Mouse (Mus musculus) kidney, postnatal 25 days (tissue): ENCODE results near the gene Arih1.

Source experiments
- DNase-seq, 2 experiments: peaks; one replicate each; pipeline ENCODE4 v3.0.0; 2021; ENCODE audit warnings: mixed read lengths in 2 of 2

Gene Arih1

DNA sequence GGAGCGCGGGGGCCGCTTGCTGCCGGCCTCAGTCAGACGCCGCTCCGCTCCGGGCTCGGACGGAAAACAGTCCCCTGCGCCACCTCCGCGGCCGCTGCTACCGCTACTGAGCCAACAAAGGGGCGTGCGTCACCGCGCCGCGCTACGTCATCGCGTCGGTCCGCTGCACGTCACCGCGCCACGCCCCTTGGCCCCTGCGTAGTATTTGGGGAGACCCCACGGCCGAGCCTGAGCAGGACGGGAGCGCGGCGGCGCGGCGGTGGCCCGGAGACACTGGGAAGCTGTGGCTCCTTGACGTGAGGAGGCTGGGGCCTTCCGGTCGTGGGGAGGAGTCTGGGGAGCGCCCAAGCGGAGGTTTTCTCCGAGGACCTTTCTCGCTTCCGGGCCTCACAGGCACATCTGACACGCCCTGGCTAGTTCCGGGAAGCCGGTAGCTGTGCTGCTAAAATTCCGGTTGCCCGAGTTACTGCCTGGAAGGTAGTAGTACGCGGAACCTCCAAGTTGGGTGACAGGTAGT lies at the start of gene Arih1:
Gene Arih1 (minus strand): TSS at position 70 of the 517 bp plus-strand sequence.
- peak; percentile 99 for DNase-seq

DNA sequence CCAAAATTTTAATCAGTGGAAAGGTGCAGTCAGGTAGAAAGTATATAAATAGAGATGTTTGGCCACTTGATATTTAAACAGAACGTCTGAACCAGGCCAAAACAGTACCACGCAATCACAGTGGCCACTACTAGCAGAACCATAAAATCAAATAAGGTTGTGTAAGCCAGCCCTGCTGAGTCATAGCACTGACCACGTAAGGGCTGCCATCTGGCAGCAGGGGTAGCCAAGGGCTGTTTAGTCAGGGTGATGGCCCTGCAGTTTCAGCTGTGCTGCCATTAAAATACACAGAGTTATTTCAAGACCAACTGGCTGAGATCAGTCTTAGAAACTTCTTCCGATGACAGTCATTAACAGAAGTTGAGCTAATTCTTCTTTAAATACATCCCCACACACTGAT lies 47.5 kb upstream of the Arih1 start:
- no peak for DNase-seq

DNA sequence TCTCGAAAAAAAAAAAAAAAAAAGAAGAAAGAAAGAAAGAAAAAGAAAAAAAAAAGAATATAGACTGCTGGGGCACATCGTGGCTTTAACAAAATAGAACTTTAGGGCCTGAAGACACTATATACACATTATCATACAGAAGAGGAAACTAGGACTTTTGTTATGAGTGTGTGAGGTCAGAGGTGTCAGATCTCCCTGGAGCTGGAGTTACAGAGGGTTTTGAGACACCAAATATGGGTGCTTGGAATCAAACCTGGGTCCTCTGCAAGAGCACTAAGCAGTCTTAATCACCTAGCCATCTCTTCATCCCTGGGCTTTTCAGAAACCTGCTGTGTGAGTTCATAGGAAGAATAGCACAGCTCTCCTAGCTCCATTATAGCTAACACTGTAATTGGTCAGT lies 47.0 kb upstream of the Arih1 start:
- DNase-seq = no peak

DNA sequence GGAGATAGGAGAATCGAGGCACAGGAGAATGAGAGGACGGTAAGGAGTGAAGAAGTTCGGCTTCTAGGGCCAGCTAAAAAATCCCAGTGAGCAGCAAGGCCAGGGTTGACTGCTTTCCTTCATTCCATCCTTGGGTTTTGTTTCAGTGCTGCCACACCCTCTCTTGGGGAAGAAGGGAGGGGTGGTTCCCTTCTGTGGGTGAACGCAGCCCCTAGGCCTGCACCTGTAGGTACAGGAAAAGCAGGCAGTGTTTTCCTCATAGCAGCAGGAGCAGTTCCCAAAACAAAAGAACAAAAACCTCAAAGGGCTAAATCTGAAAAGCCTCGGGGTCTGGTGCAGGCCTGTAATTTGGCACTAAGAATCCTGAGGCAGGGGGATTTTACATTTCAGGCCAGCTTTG lies 45.2 kb upstream of the Arih1 start:
- no peak for DNase-seq

DNA sequence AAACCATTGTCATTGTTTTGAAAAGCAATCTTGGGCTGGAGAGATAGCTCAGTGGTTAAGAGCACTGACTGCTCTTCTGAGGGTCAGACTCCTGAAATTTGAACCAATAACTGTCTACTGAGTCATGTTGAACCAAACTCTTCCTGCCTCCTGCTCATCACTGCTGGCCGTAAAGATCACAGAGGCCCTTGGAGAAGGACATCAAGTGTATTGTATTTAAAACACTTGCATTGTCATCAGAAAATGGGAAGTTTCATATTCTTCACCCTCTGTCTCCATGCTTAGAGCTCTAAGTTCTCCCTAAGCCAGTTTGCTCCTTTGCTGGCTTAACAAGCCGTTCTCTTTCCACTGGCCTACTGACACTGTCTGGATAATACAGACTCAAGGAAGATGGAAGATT lies 41.9 kb upstream of the Arih1 start:
- no peak for DNase-seq

DNA sequence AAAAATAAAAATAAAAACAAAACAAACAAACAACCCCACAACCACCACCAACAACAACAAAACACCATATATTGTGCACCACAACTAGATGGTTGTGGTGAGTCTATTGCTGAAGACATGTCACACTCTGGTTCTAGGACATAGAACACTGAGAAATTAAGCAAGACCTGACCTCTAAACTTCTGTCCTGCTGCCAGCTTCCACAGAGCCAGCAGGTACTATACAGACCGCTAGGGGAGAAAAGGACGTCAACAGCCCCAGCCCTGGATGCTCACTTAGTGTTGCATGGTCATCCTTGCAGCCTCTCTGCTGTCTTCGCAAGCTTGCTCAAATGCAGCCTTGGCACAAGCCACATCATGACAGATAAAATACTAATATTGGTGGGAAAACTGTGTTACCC lies 41.2 kb upstream of the Arih1 start:
- DNase-seq = no peak

DNA sequence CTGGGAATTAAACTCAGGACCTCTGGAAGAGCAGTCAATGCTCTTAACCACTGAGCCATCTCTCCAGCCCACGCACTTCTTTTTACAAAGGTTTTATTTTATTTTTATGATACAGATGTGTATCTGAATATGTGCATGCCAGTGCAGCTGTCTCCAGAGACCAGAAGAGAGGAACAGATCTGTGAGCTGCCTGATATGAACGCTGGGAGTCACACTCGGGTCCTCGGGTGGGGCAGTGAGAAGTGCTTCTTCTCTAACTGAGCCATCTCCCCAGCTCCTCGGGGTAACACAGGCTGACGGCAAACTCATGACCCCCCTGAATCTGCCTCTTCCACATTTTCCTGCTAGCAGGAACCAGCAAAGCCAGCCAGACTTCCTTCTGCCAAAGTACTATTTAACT lies 40.3 kb upstream of the Arih1 start:
- DNase-seq = no peak

DNA sequence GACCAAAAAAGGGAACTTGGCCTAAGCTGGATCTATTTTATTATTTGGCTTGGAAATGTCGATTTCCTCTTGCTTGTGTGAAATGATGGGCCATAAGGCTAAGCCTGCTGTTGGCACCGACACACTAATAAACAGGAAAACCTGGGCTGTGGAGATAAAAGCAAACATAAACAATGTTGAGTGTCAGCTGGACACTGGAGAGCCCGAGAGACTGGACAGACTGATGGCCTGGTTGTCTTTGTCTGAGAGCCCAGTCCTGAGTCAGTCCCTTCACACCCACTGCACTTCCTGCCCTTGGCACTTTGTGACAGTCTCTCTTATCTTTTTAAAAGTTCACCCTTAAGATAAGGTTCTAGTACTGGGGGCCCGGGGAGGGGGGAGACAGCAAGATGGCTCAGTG lies 36.5 kb upstream of the Arih1 start:
- DNase-seq = peak; percentile 7 to 45

DNA sequence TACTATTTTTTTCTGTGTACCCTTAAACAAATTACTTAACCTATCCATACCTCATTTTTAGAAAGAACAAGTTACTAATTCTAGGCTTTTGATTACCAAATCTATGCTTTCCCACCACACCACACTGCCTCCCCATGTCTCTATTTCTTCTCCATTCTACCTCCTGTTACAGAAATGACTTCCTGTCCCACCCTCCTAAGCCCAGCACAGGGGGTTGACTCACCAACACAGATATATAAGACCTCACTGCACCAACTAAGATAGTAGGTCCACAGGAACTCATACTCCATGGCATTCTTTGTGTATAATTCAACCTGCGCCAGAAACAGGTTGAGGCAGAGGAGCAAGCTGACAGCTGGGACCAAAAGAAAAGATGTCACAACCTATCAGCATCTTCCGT lies 33.0 kb upstream of the Arih1 start:
- no peak for DNase-seq

DNA sequence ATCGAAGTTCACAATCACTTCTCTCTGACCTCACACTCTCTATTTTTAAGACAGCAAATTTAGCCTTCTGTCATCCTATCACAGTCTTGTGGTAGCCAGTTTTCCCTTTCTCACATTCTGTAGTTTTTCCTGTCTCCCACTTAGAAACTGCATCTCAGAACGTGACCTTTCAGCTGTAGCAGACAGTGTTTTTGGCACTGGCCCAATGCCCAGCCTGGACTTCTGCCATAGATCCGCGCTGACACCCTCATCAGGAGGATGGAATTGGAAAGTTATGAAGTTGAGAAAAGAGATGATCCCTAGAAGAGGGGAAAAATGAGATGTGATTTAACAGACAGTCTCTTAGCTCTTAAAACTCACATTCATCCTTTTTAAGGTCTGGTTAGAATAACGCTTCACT lies 32.6 kb upstream of the Arih1 start:
- DNase-seq = peak; percentile 51 to 72

DNA sequence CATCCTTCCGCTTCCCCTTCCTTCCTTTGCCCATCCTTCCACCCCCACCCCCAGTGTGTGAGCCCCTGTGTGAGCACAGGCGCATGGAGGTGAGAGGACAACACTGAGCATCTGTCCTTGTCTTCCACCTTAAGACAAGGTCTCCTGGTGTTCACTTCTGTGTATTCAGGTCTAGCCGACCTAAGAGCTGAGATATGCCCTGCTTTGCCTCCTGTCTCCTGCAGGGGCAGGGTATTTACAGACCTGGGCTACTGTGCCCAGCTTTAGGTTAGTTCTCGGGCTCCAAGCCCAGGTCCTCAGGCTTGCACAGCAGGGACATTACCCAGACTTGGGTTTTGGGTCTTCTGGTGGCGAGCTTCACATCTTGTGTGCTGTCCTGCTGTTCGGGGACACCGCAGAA lies 30.7 kb upstream of the Arih1 start:
- DNase-seq = no peak

DNA sequence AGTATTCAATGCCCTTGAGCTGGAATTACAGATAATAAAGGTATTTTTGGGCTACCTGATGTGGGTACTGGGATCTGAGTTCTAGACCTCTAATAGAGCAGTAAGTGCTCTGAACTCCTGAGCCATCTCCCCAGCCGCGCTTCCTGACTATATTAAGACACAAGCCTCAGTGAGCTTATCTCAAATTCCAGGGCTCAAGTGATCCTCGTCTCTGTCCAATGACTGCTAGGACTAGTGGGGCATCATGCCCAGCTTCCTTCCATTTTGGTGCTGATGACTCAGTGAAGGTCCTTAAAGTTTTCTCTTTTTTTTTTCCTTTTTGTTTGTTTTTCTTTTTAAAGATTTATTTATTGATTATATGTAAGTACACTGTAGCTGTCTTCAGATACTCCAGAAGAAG lies 28.7 kb upstream of the Arih1 start:
- no peak for DNase-seq

DNA sequence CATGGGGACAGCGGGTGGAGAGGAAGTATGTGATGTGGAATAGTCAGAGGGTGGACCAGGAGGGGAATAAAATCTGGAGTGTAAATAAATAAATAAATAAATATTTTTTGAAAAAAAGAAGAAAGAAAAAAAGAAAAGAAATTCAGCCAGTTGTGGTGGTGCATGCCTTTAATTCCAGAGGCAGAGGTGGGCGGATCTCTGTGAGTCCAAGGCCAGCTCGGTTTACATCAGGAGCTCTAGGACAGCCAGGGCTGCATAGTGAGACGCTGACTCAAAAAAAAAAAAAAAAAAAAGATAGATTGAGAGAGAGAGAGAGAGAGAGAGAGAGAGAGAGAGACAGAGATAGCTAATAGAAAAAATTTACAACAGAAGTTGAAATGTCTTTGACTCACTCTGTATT lies 26.0 kb upstream of the Arih1 start:
- DNase-seq = no peak

DNA sequence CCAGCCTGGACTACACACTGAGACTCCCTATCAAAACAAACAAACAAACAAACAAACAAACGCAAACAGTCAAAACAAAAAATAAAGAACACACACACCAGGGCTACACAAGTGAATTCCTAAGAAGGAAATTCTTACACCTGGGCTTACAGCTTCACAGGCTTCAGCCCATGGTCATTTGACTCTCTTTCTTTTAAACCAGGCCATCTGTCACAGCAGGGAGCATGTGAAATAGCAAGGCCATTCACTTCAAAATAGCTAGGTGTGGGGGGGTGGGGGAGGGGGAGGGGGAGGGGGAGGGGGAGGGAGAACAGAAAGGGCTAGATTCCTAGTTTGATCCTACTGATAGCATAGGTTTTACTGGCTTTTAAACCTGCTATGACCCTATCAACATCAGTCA lies 21.7 kb upstream of the Arih1 start:
- no peak for DNase-seq

DNA sequence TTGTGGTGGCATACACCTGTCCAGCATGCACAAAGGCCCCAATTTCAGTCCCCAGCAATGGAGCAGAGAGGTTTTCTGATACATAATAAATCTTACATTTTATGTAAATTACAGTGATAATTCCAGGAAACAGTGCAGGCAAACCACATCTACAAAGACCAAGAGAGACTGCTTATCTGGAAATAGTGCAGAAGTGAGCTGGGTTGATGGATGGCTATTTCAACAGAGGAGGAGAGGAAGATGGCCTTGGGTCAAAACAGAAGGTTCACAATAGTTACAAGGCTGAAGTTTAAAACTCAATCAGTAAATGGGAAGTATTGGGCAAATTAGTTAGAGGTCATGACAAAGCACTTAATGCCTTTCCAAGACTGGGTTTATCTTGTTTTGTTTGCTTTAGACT lies 913 bp upstream of the Arih1 start:
- DNase-seq = no peak

DNA sequence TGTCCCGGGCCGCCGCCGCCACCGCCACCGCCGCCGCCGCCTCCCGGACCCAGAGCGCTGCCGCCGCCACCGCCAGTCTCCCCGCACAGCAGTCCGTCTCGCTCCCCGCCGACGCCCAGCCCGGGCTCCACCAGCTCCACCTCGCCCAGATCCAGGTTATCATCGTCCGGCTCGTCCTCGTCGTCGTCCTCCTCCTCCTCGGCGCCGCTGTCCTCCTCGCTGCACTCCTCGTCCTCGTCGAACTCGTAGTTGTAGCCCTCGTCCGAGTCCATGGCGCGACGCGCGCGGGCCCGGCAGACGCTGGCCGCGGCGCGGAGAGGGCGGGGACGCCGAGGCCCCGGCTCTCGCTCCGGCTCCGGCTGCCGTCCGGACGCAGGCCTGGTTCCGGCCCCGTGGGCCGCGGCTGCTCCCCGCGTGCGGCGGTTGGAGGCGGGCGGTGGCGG lies 321 bp downstream of the Arih1 start:
- DNase-seq = no peak

DNA sequence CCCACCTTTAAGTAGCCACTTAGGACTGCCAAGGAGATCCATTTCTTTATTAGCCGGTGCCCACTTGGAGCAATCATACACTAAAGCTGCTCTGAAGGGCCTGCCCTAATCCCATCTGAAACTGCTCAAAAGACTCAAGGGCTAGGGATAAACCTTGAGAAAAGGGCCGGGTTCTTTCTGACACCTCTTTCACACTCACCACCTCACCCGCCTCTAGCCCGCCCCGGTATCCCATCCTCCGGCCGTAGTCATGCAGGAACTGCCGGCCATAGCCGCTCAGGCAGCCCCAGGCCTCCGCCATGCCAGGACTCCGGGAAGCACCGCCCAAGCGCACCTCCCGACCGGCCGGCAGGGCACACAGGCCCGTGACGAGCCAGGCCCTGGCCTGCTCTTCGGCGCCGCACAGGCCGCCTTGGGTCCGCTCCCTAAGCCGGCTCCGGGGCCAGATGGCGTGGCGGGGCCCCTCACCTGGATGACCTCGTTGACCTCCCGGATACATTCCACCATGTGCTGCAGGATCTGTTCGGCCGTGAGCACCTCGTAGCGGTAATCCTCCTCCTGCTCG lies 825 bp downstream of the Arih1 start:
- peak; percentile 70 to 88 for DNase-seq

DNA sequence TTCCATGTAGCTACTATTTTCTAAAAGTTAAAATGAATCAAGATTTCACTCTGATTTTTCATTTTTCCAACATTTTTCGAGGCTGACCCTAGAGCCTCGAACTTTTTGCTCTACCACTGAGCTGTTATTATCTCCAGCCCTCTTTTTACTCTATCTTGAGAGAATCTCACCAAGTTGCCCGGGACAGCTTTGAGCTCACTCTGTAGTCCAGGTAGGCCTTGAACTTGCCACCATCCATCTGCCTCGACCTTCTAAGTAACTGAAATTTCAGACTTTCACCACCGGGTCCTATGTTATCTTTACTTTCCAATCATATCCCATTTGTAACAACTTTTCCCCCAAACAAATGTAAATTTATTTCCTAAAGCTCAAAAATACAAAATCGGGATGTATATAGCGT lies 1.7 kb downstream of the Arih1 start:
- no peak for DNase-seq

DNA sequence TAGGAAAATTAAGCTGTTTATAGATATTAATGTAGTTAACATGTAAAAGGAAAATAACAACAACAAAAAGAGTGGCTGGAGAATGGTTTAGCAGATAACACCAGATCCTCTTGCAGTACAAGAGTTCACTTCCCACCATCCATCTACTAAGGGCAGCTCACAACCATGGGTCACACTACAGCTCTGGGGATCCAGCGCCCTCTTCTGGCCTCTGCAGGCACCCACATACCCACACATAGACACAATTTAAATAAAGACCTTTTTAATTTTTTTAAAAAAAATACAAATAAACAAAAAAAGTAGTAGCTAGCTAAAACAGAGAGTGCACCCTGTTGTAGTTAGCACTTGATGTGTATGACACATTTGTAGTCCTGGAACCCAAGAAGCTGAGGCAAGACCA lies 4.0 kb downstream of the Arih1 start:
- DNase-seq = peak; percentile 39 to 55

DNA sequence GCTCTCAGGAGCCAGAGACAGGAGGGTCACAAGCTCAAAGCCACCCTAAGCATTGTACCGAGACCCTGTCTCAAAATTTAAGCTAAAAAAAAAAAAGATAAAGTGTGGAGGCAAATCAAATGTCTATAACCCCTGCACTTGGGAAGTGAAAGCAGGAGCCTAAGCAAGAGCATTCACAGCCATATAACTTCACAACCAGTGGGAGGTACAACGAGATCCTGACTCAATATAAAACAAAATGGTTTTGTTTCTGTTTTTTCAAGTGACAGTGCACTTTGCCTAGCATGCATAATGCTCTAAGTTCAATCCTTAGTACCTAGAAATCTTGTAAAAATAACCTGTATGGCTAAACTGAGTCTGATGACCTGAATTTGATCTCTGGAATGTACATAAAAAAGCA lies 9.8 kb downstream of the Arih1 start:
- no peak for DNase-seq

DNA sequence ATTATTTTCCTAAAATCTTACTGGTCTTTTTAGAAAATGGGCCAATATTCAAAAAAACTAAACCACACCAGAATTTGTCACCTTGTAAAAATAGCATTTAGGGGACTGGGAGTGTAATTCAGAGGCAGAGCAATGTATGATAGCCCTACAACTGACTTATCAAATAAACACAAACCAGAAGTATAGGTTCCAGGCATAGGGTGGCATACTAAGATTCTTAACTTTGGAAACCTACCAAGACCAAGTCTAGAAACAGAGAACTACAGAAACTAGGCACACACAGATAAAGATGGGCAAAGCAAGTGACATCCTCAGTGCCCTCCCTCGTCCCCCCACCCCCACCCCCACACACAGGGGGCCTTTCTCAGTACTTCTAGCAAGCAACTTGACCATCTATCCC lies 11.6 kb downstream of the Arih1 start:
- no peak for DNase-seq

DNA sequence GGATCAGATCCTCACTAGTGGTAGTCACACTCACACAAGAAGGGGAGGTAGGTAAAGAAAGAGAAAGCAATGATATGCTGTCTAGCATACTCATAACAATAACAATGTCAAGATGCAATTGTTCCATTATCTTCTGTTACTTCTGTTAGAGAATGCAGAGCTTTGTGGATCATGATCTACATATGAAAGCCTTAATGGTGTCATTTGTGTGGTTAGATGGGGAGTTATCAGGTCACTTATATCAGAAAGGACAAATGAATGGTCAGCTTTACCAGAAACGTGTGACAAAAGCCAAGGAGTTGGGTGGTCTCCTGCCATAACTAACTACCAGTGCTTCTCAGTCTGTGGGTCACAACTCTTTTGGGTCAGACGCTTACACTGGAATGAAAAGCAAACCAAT lies 13.2 kb downstream of the Arih1 start:
- DNase-seq = no peak

DNA sequence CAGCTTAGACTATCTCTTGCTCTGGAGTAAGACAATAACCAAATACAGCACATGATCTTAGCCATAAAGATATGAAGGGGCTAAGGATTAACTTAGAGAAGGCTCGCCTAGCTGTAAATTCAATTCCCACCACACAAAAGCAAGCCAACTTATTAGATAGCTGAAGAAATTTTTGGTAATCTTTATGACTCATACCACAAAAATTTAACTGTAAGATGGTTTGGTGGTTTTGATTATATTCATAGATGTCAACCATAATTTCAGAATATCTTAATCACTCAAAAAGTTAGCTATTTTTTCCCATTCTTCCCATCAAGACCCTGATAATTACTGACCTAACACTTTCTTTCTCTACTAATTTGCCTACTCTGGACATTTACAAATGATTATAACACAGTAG lies 17.0 kb downstream of the Arih1 start:
- no peak for DNase-seq

DNA sequence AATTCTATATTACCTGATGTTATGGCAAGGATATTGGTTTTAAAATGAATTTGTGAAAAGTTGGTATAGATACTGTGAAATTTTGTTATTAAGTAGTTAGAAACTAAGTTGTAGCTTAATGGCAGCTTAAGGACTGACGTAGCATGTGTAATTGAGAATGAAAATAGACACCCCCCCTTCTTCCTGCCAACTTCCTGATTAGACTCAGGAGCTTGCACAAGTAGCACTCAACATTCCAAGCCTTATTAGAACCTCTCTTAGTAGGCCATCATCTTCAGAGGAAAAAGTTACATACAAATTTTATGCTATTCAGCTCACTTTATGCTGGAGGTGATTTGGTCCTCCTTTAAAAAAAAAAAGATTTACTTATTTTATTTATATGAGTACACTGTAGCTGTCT lies 22.1 kb downstream of the Arih1 start:
- DNase-seq = no peak

DNA sequence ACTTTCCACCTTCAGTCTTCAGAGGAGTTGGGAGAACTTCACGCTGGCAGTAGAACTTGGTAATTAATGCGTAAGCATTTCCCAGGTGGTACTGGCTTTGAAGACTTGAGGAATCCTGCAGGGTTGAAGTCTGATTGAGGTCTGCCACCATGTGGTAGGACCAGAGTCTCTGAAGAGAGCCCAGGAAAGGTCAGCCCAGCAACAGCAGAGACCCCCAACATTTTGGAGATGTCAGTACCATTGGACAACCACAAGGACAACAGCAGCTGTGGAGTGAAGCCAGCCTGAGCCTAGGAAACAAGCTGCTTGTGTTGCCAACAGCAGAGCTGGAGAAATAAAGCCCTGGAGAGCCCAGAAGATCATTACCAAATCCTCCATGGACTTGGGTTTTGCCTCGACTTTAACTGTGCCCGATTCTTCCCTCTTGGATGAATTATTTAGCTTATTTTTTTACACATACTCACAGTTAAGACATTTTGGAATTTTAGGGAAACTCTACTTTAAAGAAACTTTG lies 27.4 kb downstream of the Arih1 start:
- peak; percentile 24 to 48 for DNase-seq
